Mouse (Mus musculus): ENCODE data around the gene Src. TPM values are rescaled to one million over a fixed set of nuclear protein-coding genes. Genes with fewer than 3 reads are reported as not detected.

Gene Src
- polyA plus RNA-seq, 1 experiment from 2014 or later = 6.7 TPM

DNA sequence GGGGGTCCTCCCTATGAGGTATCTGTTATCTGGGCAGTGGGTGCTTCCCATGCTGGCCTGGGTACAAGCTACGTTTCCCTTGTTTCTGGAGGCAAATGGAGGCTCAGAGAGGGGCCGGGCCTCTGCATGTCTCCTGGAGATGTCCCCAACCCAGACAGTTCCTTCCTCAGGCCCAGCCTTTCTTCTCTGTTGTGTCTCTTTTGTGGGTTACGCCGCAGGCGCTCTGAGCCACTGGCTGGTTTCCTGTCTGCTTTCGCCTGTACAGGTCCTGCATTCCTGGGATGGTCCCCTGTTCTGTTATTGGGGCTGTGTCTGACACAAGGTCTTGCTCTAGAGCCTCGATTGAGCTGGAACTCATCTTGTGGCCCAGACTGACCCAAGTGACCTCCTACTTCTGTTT lies 11.5 kb downstream of the Src start:
- 78% methylated on average over 7 of the region's 7 CpGs for WGBS
- no peak for ATAC-seq (ENCODE audit: insufficient number of reproducible peaks, insufficient read depth, low FRiP score, low read depth)
- Histone ChIP-seq H3K27me3 (ENCODE audit: control insufficient read depth, insufficient read depth, low read length) (no peaks in the 10 kb centered on the region), H3K27ac (replicated peaks in 1 of 2; ENCODE audit: control insufficient read depth in 1 of 2, insufficient read depth in 1 of 2, low read depth in 2 of 2, low read length in 2 of 2) (no peak overlapping the region), H3K4me3 (ENCODE audit: control insufficient read depth in 1 of 2, insufficient read depth in 1 of 2, low read depth in 1 of 2, low read length in 2 of 2) (no peak overlapping the region), H3K9me3 (ENCODE audit: control insufficient read depth, low read length) (no peaks in the 10 kb centered on the region), H3K4me1 (ENCODE audit: control insufficient read depth in 2 of 2, insufficient read depth in 2 of 2, low read length in 2 of 2) (peaks cover 28 to 52% of the 10 kb centered on the region in 2 experiments), H3K9ac (ENCODE audit: low read length) (no peak overlapping the region), H3K36me3 (ENCODE audit: control insufficient read depth, insufficient read depth, low read length) (no peaks in the 10 kb centered on the region), H3K4me2 (ENCODE audit: low read length) (no peak overlapping the region)

DNA sequence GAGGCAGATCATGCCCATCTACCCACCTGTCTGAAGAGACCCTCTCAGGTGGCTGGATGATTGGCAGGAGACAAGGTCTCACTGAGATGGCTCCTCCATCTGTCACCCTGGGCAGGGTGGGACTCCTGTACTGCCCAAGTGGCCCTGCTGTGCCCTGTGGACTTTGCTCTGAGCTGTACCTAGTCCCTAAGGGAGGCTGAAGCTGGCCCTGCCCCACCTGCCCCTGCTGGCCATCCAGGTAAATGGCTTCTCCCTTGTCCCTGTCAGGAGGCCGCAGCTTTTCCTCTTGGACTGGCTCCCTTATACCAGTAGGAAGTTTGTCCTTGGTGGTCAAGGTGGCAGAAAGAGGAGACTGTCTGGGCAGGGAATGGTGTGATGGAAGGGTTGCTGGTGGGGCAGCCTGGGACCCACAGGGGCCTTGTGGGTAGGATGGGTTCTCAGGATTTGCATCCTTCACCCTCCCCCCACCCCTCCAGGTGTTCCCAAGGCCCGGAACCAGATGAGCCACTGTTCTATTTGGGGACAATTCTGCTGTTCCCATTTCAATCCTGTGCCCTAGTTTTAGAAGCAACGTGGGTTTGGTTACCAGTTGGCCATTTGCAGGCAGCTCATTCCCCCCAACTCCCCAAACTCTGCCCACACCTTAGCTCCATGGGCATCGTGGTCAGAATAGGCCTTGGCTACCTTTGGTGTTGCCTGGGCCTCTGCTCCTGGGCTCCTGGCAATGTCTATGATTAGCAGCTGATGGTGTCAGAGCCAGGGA lies 12.6 kb downstream of the Src start:
- no peaks in the 10 kb centered on the region for H3K36me3 ChIP-seq (ENCODE audit: control insufficient read depth, insufficient read depth, low read length)
- no peak overlapping the region for H3K27ac ChIP-seq (replicated peaks in 1 of 2; ENCODE audit: control insufficient read depth in 1 of 2, insufficient read depth in 1 of 2, low read depth in 2 of 2, low read length in 2 of 2)
- 69% methylated on average over 4 of the region's 4 CpGs for WGBS
- H3K4me3 ChIP-seq (ENCODE audit: control insufficient read depth in 1 of 2, insufficient read depth in 1 of 2, low read depth in 1 of 2, low read length in 2 of 2) = no peak overlapping the region
- H3K9ac ChIP-seq (ENCODE audit: low read length) = no peak overlapping the region
- ATAC-seq (ENCODE audit: insufficient number of reproducible peaks, insufficient read depth, low FRiP score, low read depth) = no peak
- H3K27me3 ChIP-seq (ENCODE audit: control insufficient read depth, insufficient read depth, low read length) = no peaks in the 10 kb centered on the region
- peaks cover 32 to 48% of the 10 kb centered on the region in 2 experiments for H3K4me1 ChIP-seq (ENCODE audit: control insufficient read depth in 2 of 2, insufficient read depth in 2 of 2, low read length in 2 of 2)
- no peaks in the 10 kb centered on the region for H3K9me3 ChIP-seq (ENCODE audit: control insufficient read depth, low read length)
- no peak overlapping the region for H3K4me2 ChIP-seq (ENCODE audit: low read length)

DNA sequence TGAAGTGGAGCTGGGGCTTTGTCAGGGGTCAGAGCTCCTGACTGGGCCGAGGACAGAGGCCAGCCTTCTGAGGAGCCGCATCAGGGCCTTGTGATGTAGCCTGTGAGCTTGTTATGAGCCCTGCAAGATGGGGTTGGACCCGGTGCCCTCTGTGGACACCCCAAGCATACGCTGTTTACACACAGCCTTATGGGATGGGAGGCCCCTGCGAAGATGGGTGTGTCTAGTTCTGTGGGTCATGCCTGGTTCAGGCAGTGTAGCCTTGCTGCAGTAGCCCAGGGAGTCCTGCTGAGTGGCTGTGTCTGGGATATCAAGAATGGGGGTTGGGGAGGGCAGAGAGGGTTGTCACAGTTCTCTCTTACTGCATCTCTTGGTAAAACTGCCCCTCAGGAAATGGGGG lies 13.7 kb downstream of the Src start:
- Histone ChIP-seq H3K4me1 (ENCODE audit: control insufficient read depth in 2 of 2, insufficient read depth in 2 of 2, low read length in 2 of 2) (peaks cover 32 to 49% of the 10 kb centered on the region in 2 experiments), H3K27me3 (ENCODE audit: control insufficient read depth, insufficient read depth, low read length) (no peaks in the 10 kb centered on the region), H3K27ac (replicated peaks in 1 of 2; ENCODE audit: control insufficient read depth in 1 of 2, insufficient read depth in 1 of 2, low read depth in 2 of 2, low read length in 2 of 2) (no peak overlapping the region; a peak in 1 of 4 replicates), H3K4me2 (ENCODE audit: low read length) (no peak overlapping the region), H3K4me3 (ENCODE audit: control insufficient read depth in 1 of 2, insufficient read depth in 1 of 2, low read depth in 1 of 2, low read length in 2 of 2) (no peak overlapping the region), H3K9me3 (ENCODE audit: control insufficient read depth, low read length) (no peaks in the 10 kb centered on the region), H3K9ac (ENCODE audit: low read length) (peak overlapping the region; percentile 27; the same call in 1 of the 2 replicates), H3K36me3 (ENCODE audit: control insufficient read depth, insufficient read depth, low read length) (no peaks in the 10 kb centered on the region)
- WGBS = 78% methylated on average over 5 of the region's 5 CpGs
- no peak for ATAC-seq (ENCODE audit: insufficient number of reproducible peaks, insufficient read depth, low FRiP score, low read depth)

DNA sequence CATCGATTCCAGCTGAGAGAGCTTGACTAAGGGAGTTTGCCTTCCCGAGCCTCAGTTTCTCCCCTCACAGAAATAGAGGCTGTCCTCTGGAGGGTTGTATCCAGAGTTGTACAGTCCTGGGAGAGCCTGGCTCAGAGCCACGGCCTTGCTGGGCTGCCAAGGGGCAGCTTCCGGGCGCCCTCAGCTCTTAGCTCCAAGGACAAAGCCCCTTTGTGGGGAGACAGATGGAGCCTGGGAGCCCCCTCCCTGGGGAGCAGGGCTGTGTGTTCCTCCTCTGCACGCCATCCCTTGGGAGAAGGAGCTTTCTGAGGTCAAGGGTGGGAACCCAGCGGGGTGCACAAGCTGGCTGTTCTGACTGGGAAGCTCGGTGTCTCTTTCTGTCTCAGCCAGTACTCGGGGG lies 14.2 kb downstream of the Src start:
- Histone ChIP-seq H3K4me2 (ENCODE audit: low read length) (no peak overlapping the region), H3K4me3 (ENCODE audit: control insufficient read depth in 1 of 2, insufficient read depth in 1 of 2, low read depth in 1 of 2, low read length in 2 of 2) (no peak overlapping the region), H3K4me1 (ENCODE audit: control insufficient read depth in 2 of 2, insufficient read depth in 2 of 2, low read length in 2 of 2) (peaks cover 32 to 49% of the 10 kb centered on the region in 2 experiments), H3K9me3 (ENCODE audit: control insufficient read depth, low read length) (no peaks in the 10 kb centered on the region), H3K9ac (ENCODE audit: low read length) (peak overlapping the region; percentile 27; the same call in 1 of the 2 replicates), H3K27me3 (ENCODE audit: control insufficient read depth, insufficient read depth, low read length) (no peaks in the 10 kb centered on the region), H3K27ac (replicated peaks in 1 of 2; ENCODE audit: control insufficient read depth in 1 of 2, insufficient read depth in 1 of 2, low read depth in 2 of 2, low read length in 2 of 2) (peak overlapping the region in 1 of 2 experiments; percentile 2; a peak in 1 of 4 replicates), H3K36me3 (ENCODE audit: control insufficient read depth, insufficient read depth, low read length) (no peaks in the 10 kb centered on the region)
- 59% methylated on average over 9 of the region's 9 CpGs for WGBS
- no peak for ATAC-seq (ENCODE audit: insufficient number of reproducible peaks, insufficient read depth, low FRiP score, low read depth)

DNA sequence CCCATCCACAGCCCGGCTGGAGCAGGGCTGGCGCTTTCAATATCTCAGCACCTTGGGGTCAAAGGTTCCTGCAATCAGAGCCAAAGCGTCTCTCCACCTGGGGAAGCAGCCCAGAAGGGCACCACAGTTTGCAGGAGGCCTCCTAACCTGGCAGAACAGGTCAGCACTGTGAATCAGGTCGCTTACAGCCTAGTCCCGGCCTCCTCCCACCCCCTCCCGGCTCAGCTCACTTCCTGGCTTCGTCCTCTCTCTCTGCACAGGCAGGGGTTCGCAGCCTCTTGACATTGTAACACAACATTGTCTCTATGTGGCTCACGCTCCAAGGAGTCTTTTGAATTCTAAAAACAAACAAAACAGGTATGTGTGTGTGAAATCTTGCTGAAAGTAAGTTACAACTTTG lies 15.8 kb downstream of the Src start:
- Histone ChIP-seq H3K27ac (replicated peaks in 1 of 2; ENCODE audit: control insufficient read depth in 1 of 2, insufficient read depth in 1 of 2, low read depth in 2 of 2, low read length in 2 of 2) (peak overlapping the region; percentile 0 to 3; a peak in 1 of 4 replicates), H3K36me3 (ENCODE audit: control insufficient read depth, insufficient read depth, low read length) (peaks cover 3% of the 10 kb centered on the region; the same call in 1 of the 2 replicates), H3K4me1 (ENCODE audit: control insufficient read depth in 2 of 2, insufficient read depth in 2 of 2, low read length in 2 of 2) (peaks cover 32 to 48% of the 10 kb centered on the region in 2 experiments), H3K27me3 (ENCODE audit: control insufficient read depth, insufficient read depth, low read length) (no peaks in the 10 kb centered on the region), H3K4me3 (ENCODE audit: control insufficient read depth in 1 of 2, insufficient read depth in 1 of 2, low read depth in 1 of 2, low read length in 2 of 2) (no peak overlapping the region), H3K4me2 (ENCODE audit: low read length) (no peak overlapping the region), H3K9me3 (ENCODE audit: control insufficient read depth, low read length) (no peaks in the 10 kb centered on the region), H3K9ac (ENCODE audit: low read length) (peak overlapping the region; percentile 53)
- ATAC-seq (ENCODE audit: insufficient number of reproducible peaks, insufficient read depth, low FRiP score, low read depth) = no peak
- 50% methylated on average over 9 of the region's 9 CpGs for WGBS

DNA sequence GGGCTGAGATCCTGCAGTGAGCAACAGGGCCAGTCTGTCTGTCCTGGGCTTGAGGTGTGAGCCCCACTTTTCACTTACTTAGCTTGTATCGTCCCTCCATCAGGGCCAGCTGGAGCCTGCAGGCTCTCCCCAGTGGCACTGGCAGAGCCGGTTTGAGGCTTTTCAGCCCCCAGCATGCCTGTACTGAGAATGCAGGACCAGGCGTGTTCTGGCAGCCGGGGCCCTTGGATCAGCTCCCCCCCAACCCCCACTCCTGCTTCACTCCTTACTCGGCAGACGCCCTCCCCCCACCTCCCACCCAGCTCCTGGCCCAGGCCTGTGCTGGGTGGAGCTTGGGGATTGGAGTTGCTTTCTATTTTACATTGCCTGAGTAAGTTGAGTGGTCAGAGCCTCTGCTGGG lies 16.3 kb downstream of the Src start:
- Histone ChIP-seq H3K9ac (ENCODE audit: low read length) (peak overlapping the region; percentile 53), H3K36me3 (ENCODE audit: control insufficient read depth, insufficient read depth, low read length) (peaks cover 8% of the 10 kb centered on the region; the same call in 1 of the 2 replicates), H3K4me1 (ENCODE audit: control insufficient read depth in 2 of 2, insufficient read depth in 2 of 2, low read length in 2 of 2) (peaks cover 32 to 46% of the 10 kb centered on the region in 2 experiments)

DNA sequence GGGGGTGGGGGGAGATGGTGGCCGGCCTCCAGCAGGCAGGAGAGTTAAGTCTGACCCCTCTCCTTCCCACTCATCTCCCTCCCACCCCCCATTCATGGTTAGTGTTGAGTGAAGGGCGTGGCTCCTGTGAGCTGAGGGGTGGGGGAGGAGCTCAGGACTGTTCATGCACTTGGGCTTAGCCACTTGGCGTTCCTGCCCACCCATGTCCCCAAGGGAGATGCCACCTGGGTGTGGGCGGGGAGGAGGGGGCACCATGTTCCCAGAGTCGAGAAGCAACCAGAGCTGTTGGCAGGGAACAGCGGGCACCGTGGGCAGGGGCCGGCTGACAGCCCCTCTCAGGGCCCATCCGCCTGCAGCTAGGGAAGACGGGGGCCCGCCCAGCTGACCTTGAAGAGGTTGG lies 18.3 kb downstream of the Src start:
- Histone ChIP-seq H3K4me3 (ENCODE audit: control insufficient read depth in 1 of 2, insufficient read depth in 1 of 2, low read depth in 1 of 2, low read length in 2 of 2) (no peak overlapping the region), H3K9me3 (ENCODE audit: control insufficient read depth, low read length) (peaks cover 4% of the 10 kb centered on the region), H3K9ac (ENCODE audit: low read length) (no peak overlapping the region), H3K36me3 (ENCODE audit: control insufficient read depth, insufficient read depth, low read length) (peaks cover 21% of the 10 kb centered on the region), H3K27ac (replicated peaks in 1 of 2; ENCODE audit: control insufficient read depth in 1 of 2, insufficient read depth in 1 of 2, low read depth in 2 of 2, low read length in 2 of 2) (no peak overlapping the region), H3K4me1 (ENCODE audit: control insufficient read depth in 2 of 2, insufficient read depth in 2 of 2, low read length in 2 of 2) (peaks cover 27 to 38% of the 10 kb centered on the region in 2 experiments), H3K4me2 (ENCODE audit: low read length) (no peak overlapping the region), H3K27me3 (ENCODE audit: control insufficient read depth, insufficient read depth, low read length) (no peaks in the 10 kb centered on the region)
- ATAC-seq (ENCODE audit: insufficient number of reproducible peaks, insufficient read depth, low FRiP score, low read depth) = no peak
- WGBS = 71% methylated on average over 11 of the region's 11 CpGs

More for the DNA sequence above, 16.3 kb downstream of the Src start:
- Histone ChIP-seq H3K9me3 (ENCODE audit: control insufficient read depth, low read length) (no peaks in the 10 kb centered on the region), H3K27me3 (ENCODE audit: control insufficient read depth, insufficient read depth, low read length) (no peaks in the 10 kb centered on the region), H3K27ac (replicated peaks in 1 of 2; ENCODE audit: control insufficient read depth in 1 of 2, insufficient read depth in 1 of 2, low read depth in 2 of 2, low read length in 2 of 2) (peak overlapping the region; percentile 0 to 39; a peak in 1 of 4 replicates), H3K4me3 (ENCODE audit: control insufficient read depth in 1 of 2, insufficient read depth in 1 of 2, low read depth in 1 of 2, low read length in 2 of 2) (no peak overlapping the region), H3K4me2 (ENCODE audit: low read length) (no peak overlapping the region)
- 15% methylated on average over 6 of the region's 6 CpGs for WGBS
- 0 out of 2 replicates have a peak, but pooled peaks have one; percentile 10 for ATAC-seq (ENCODE audit: insufficient number of reproducible peaks, insufficient read depth, low FRiP score, low read depth)

Data from heart, embryonic 14.5 days (tissue).